Comparison of ENCODE assay signal across 10 mouse cellular contexts in genomic region chr11:17212903-17213509, GRCm38 (mm10). TPM values are rescaled to one million over a fixed set of nuclear protein-coding genes. Genes with fewer than 3 reads are reported as not detected.
DNase-seq lines count a peak whose midpoint lies in the region; ATAC-seq lines count a peak whose summit lies in the region.
"Had no signal": no experiment of that assay in that cellular context is flagged by ENCODE, and none has a peak within 500 bp of the region (broad histone marks: within the 10 kb centered on the region; RNA-seq: fewer than 3 reads in every experiment).

No protein-coding gene starts in this region.

- peak overlapping the region; percentile 71 for H3K4me2 ChIP-seq in kidney, embryonic 16.5 days (replicated peaks; ENCODE audit: low read depth, low read length)
- peak overlapping the region; percentile 80 for H3K4me2 ChIP-seq in limb, embryonic 13.5 days (replicated peaks)
- peak overlapping the region; percentile 58 for H3K4me2 ChIP-seq in neural tube, embryonic 12.5 days (replicated peaks)

- peaks cover 22% of the 10 kb centered on the region for H3K4me1 ChIP-seq in kidney, embryonic 16.5 days (ENCODE audit: insufficient read depth, low read length)
- peaks cover 31% of the 10 kb centered on the region for H3K4me1 ChIP-seq in erythroblast, embryonic 14.5 days (ENCODE audit: control insufficient read depth)
- H3K4me1 ChIP-seq in limb, embryonic 13.5 days: peaks cover 23% of the 10 kb centered on the region
- peaks cover 11% of the 10 kb centered on the region for H3K4me1 ChIP-seq in neural tube, embryonic 12.5 days

- no peak overlapping the region for H3K27ac ChIP-seq in kidney, embryonic 16.5 days (ENCODE audit: low read length)
- H3K27ac ChIP-seq in limb, embryonic 13.5 days: no peak overlapping the region
- no peak overlapping the region for H3K27ac ChIP-seq in neural tube, embryonic 12.5 days

- ATAC-seq in kidney, embryonic 16.5 days (ENCODE audit: low FRiP score, low TSS enrichment): no peak
- no peak for ATAC-seq in limb, embryonic 13.5 days (ENCODE audit: low FRiP score, low read depth)
- ATAC-seq in neural tube, embryonic 12.5 days (ENCODE audit: low FRiP score, low read depth): no peak

- peak overlapping the region; percentile 99; the same call in 1 of the 2 replicates for H3K4me3 ChIP-seq in kidney, embryonic 16.5 days (ENCODE audit: low read length)
- peak overlapping the region; percentile 78 for H3K4me3 ChIP-seq in erythroblast, embryonic 14.5 days (replicated peaks)
- peak overlapping the region; percentile 91 for H3K4me3 ChIP-seq in limb, embryonic 13.5 days
- H3K4me3 ChIP-seq in neural tube, embryonic 12.5 days: no peak overlapping the region

- WGBS in kidney, embryonic 16.5 days: 81% methylated on average over 5 of the region's 5 CpGs
- 75% methylated on average over 5 of the region's 5 CpGs for WGBS in limb, embryonic 13.5 days
- 86% methylated on average over 5 of the region's 5 CpGs for WGBS in neural tube, embryonic 12.5 days

- no peak for DNase-seq in kidney, adult 9 months
- DNase-seq in ovary, adult 18-20 months (ENCODE audit: low spot score): no peak
- no peak for DNase-seq in spleen, postnatal 10 days (ENCODE audit: low spot score in 2 of 2)
- DNase-seq in lung, postnatal 4 days: no peak
- DNase-seq: cerebellum, postnatal 10 days; kidney, postnatal 14 days had no signal

- no peaks in the 10 kb centered on the region for H3K27me3 ChIP-seq in kidney, embryonic 16.5 days (ENCODE audit: insufficient read depth, low read length)
- no peaks in the 10 kb centered on the region for H3K27me3 ChIP-seq in erythroblast, embryonic 14.5 days (ENCODE audit: control insufficient read depth)
- H3K27me3 ChIP-seq in limb, embryonic 13.5 days: no peaks in the 10 kb centered on the region
- no peaks in the 10 kb centered on the region for H3K27me3 ChIP-seq in neural tube, embryonic 12.5 days (replicated peaks)

- no peaks in the 10 kb centered on the region for H3K9me3 ChIP-seq in kidney, embryonic 16.5 days (ENCODE audit: low read length)
- no peaks in the 10 kb centered on the region for H3K9me3 ChIP-seq in erythroblast, embryonic 14.5 days (ENCODE audit: control insufficient read depth, low read length)
- H3K9me3 ChIP-seq in limb, embryonic 13.5 days: no peaks in the 10 kb centered on the region
- no peaks in the 10 kb centered on the region for H3K9me3 ChIP-seq in neural tube, embryonic 12.5 days

- no peak overlapping the region; the same call in 1 of the 2 replicates for H3K9ac ChIP-seq in kidney, embryonic 16.5 days (replicated peaks; ENCODE audit: low read length)
- 0 out of 2 replicates have a peak overlapping the region, but pooled peaks have one; percentile 13 for H3K9ac ChIP-seq in limb, embryonic 13.5 days
- H3K9ac ChIP-seq in neural tube, embryonic 12.5 days: no peak overlapping the region

- H3K36me3 ChIP-seq in kidney, embryonic 16.5 days (ENCODE audit: insufficient read depth, low read length): peaks cover 5% of the 10 kb centered on the region; the same call in 1 of the 2 replicates
- H3K36me3 ChIP-seq in erythroblast, embryonic 14.5 days (ENCODE audit: control insufficient read depth): peaks cover 20% of the 10 kb centered on the region
- H3K36me3 ChIP-seq in limb, embryonic 13.5 days: peaks cover 15% of the 10 kb centered on the region
- peaks cover 14% of the 10 kb centered on the region for H3K36me3 ChIP-seq in neural tube, embryonic 12.5 days

RNA-seq across cellular contexts. Expression of gene Pno1, which starts 1.6 kb away (rescaled TPM):
- polyA plus RNA-seq in kidney, embryonic 16.5 days (2015; fragmentation: Nextera tagmentation; extraction: Ambion mirVana): 65.7 and 68.4 TPM in 2 replicates
- polyA plus RNA-seq in erythroblast, embryonic 14.5 days (2012): 0.67 and 1.0 TPM in 2 replicates
- polyA plus RNA-seq in limb, embryonic 13.5 days (2015; fragmentation: Nextera tagmentation; extraction: Ambion mirVana): 76.7 and 77.1 TPM in 2 replicates
- polyA plus RNA-seq in neural tube, embryonic 12.5 days (2016; fragmentation: Nextera tagmentation; extraction: Ambion mirVana): 68.1 and 69.5 TPM in 2 replicates

RNA-seq across cellular contexts. Expression of gene Wdr92, which starts 31.1 kb away (rescaled TPM):
- 27.6 and 30.0 TPM in 2 replicates for polyA plus RNA-seq in kidney, embryonic 16.5 days (2015; fragmentation: Nextera tagmentation; extraction: Ambion mirVana)
- polyA plus RNA-seq in erythroblast, embryonic 14.5 days (2012): 0.04 TPM in 1 of 2 replicates, not detected in the other
- polyA plus RNA-seq in limb, embryonic 13.5 days (2015; fragmentation: Nextera tagmentation; extraction: Ambion mirVana): 27.5 and 29.2 TPM in 2 replicates
- 24.0 and 26.0 TPM in 2 replicates for polyA plus RNA-seq in neural tube, embryonic 12.5 days (2016; fragmentation: Nextera tagmentation; extraction: Ambion mirVana)

RNA-seq across cellular contexts. Expression of gene C1d, which starts 44.4 kb away (rescaled TPM):
- 90.2 and 98.0 TPM in 2 replicates for polyA plus RNA-seq in kidney, embryonic 16.5 days (2015; fragmentation: Nextera tagmentation; extraction: Ambion mirVana)
- polyA plus RNA-seq in erythroblast, embryonic 14.5 days (2012): 0.08 TPM in 1 of 2 replicates, not detected in the other
- 119 and 120 TPM in 2 replicates for polyA plus RNA-seq in limb, embryonic 13.5 days (2015; fragmentation: Nextera tagmentation; extraction: Ambion mirVana)
- 109 and 118 TPM in 2 replicates for polyA plus RNA-seq in neural tube, embryonic 12.5 days (2016; fragmentation: Nextera tagmentation; extraction: Ambion mirVana)

RNA-seq across cellular contexts. Expression of gene Ppp3r1, which starts 53.9 kb away (rescaled TPM):
- polyA plus RNA-seq in kidney, embryonic 16.5 days (2015; fragmentation: Nextera tagmentation; extraction: Ambion mirVana): 84.6 and 86.5 TPM in 2 replicates
- polyA plus RNA-seq in erythroblast, embryonic 14.5 days (2012): 0.33 and 0.37 TPM in 2 replicates
- polyA plus RNA-seq in limb, embryonic 13.5 days (2015; fragmentation: Nextera tagmentation; extraction: Ambion mirVana): 95.3 and 96.3 TPM in 2 replicates
- 139 and 140 TPM in 2 replicates for polyA plus RNA-seq in neural tube, embryonic 12.5 days (2016; fragmentation: Nextera tagmentation; extraction: Ambion mirVana)

Comparison
In these comparisons a context has a peak if more than half of its experiments do, and no peak if none do; other contexts are left out.
1. RNA of gene Pno1, which starts 1.6 kb away (polyA plus RNA-seq): 76.7 to 77.1 TPM in limb, embryonic 13.5 days, 68.1 to 69.5 TPM in neural tube, embryonic 12.5 days and 65.7 to 68.4 TPM in kidney, embryonic 16.5 days; 0.67 to 1.0 TPM in erythroblast, embryonic 14.5 days; every median in the first group is over 10 times any median in the second.
2. RNA of gene Wdr92, which starts 31.1 kb away (polyA plus RNA-seq): 27.6 to 30.0 TPM in kidney, embryonic 16.5 days, 27.5 to 29.2 TPM in limb, embryonic 13.5 days and 24.0 to 26.0 TPM in neural tube, embryonic 12.5 days; 0.04 TPM in erythroblast, embryonic 14.5 days; every median in the first group is over 10 times any median in the second.
3. RNA of gene C1d, which starts 44.4 kb away (polyA plus RNA-seq): 119 to 120 TPM in limb, embryonic 13.5 days, 109 to 118 TPM in neural tube, embryonic 12.5 days and 90.2 to 98.0 TPM in kidney, embryonic 16.5 days; 0.08 TPM in erythroblast, embryonic 14.5 days; every median in the first group is over 10 times any median in the second.
4. Peak in every context shown above with its lines, with median percentiles within 50 percentile points of each other: H3K4me2 ChIP-seq.